Mouse (Mus musculus): Measurements from ENCODE around the gene Cdk2ap1. TPM values are rescaled to one million over a fixed set of nuclear protein-coding genes. Genes with fewer than 3 reads are reported as not detected.
A peak's percentile ranks its signal among the peaks of the same experiment; 100 is the strongest.
"Not testable (repeated sequence)": the region's sequence is repeated elsewhere in the genome, so short reads cannot be mapped to it uniquely, and the experiment has no call there.

The Cdk2ap1 gene
- polyA plus RNA-seq (2011; ENCODE audit: insufficient read depth, insufficient read length, low read depth, missing spikeins): 122 and 125 TPM in 2 replicates

GRCm38 (mm10) chr5:124362982-124363381 is at the start of gene Cdk2ap1:
TSS of gene Cdk2ap1 (minus strand) at chr5:124363082.
- not testable (repeated sequence) for H3K36me3 ChIP-seq (ENCODE audit: control insufficient read depth, insufficient read depth, low read length, poor library complexity, severe bottlenecking); H3K27ac ChIP-seq (ENCODE audit: insufficient read depth, low read length); H3K9me3 ChIP-seq (replicated peaks; ENCODE audit: control insufficient read depth, insufficient read depth, low read length, poor library complexity, severe bottlenecking); H3K4me1 ChIP-seq (ENCODE audit: control insufficient read depth, insufficient read depth, low read length); H3K4me3 ChIP-seq (ENCODE audit: low read depth, low read length); H3K9ac ChIP-seq (ENCODE audit: low read depth, poor library complexity, severe bottlenecking); H3K27me3 ChIP-seq (ENCODE audit: control insufficient read depth, insufficient read depth, low read length, poor library complexity, severe bottlenecking)

GRCm38 (mm10) chr5:124412163-124412562 is 49.3 kb upstream of the Cdk2ap1 start:
- H3K4me1 ChIP-seq (ENCODE audit: control insufficient read depth, insufficient read depth, low read length): no peaks in the 10 kb centered on the region
- no peak overlapping the region for H3K9ac ChIP-seq (ENCODE audit: low read depth, poor library complexity, severe bottlenecking)
- H3K27me3 ChIP-seq (ENCODE audit: control insufficient read depth, insufficient read depth, low read length, poor library complexity, severe bottlenecking): no peaks in the 10 kb centered on the region
- peaks cover 55% of the 10 kb centered on the region for H3K36me3 ChIP-seq (ENCODE audit: control insufficient read depth, insufficient read depth, low read length, poor library complexity, severe bottlenecking)
- no peak overlapping the region for H3K4me3 ChIP-seq (ENCODE audit: low read depth, low read length)
- TF ChIP-seq EP300 (IDR thresholded peaks at IDR 0.05; ENCODE audit: insufficient read depth, low read depth, low read length): no peak
- TF ChIP-seq CTCF (IDR thresholded peaks at IDR 0.05; ENCODE audit: low read depth, low read length): no peak
- H3K27ac ChIP-seq (ENCODE audit: insufficient read depth, low read length): no peak overlapping the region
- no peaks in the 10 kb centered on the region for H3K9me3 ChIP-seq (replicated peaks; ENCODE audit: control insufficient read depth, insufficient read depth, low read length, poor library complexity, severe bottlenecking)

GRCm38 (mm10) chr5:124410808-124411207 is 47.9 kb upstream of the Cdk2ap1 start:
- H3K9ac ChIP-seq (ENCODE audit: low read depth, poor library complexity, severe bottlenecking): no peak overlapping the region
- H3K27ac ChIP-seq (ENCODE audit: insufficient read depth, low read length): no peak overlapping the region
- no peaks in the 10 kb centered on the region for H3K9me3 ChIP-seq (replicated peaks; ENCODE audit: control insufficient read depth, insufficient read depth, low read length, poor library complexity, severe bottlenecking)
- peaks cover 67% of the 10 kb centered on the region for H3K36me3 ChIP-seq (ENCODE audit: control insufficient read depth, insufficient read depth, low read length, poor library complexity, severe bottlenecking)
- H3K4me1 ChIP-seq (ENCODE audit: control insufficient read depth, insufficient read depth, low read length): no peaks in the 10 kb centered on the region
- no peaks in the 10 kb centered on the region for H3K27me3 ChIP-seq (ENCODE audit: control insufficient read depth, insufficient read depth, low read length, poor library complexity, severe bottlenecking)
- TF ChIP-seq EP300 (IDR thresholded peaks at IDR 0.05; ENCODE audit: insufficient read depth, low read depth, low read length): no peak
- TF ChIP-seq CTCF (IDR thresholded peaks at IDR 0.05; ENCODE audit: low read depth, low read length): peak; percentile 18
- H3K4me3 ChIP-seq (ENCODE audit: low read depth, low read length): no peak overlapping the region

- Histone ChIP-seq H3K4me1 (ENCODE audit: control insufficient read depth, insufficient read depth, low read length) (no peaks in the 10 kb centered on the region), H3K27ac (ENCODE audit: insufficient read depth, low read length) (no peak overlapping the region), H3K27me3 (ENCODE audit: control insufficient read depth, insufficient read depth, low read length, poor library complexity, severe bottlenecking) (no peaks in the 10 kb centered on the region), H3K9me3 (replicated peaks; ENCODE audit: control insufficient read depth, insufficient read depth, low read length, poor library complexity, severe bottlenecking) (no peaks in the 10 kb centered on the region), H3K9ac (ENCODE audit: low read depth, poor library complexity, severe bottlenecking) (no peak overlapping the region), H3K36me3 (ENCODE audit: control insufficient read depth, insufficient read depth, low read length, poor library complexity, severe bottlenecking) (peaks cover 77% of the 10 kb centered on the region), H3K4me3 (ENCODE audit: low read depth, low read length) (no peak overlapping the region)
- TF ChIP-seq EP300 (IDR thresholded peaks at IDR 0.05; ENCODE audit: insufficient read depth, low read depth, low read length) (no peak), POLR2A (IDR thresholded peaks at IDR 0.05; ENCODE audit: insufficient read depth, low read length) (no peak), CTCF (IDR thresholded peaks at IDR 0.05; ENCODE audit: low read depth, low read length) (no peak)
These were observed 30.8 kb upstream of the Cdk2ap1 start for GRCm38 (mm10) chr5:124393726-124394125.

GRCm38 (mm10) chr5:124392412-124392811 is 29.5 kb upstream of the Cdk2ap1 start:
- Histone ChIP-seq H3K27ac (ENCODE audit: insufficient read depth, low read length) (no peak overlapping the region), H3K4me1 (ENCODE audit: control insufficient read depth, insufficient read depth, low read length) (no peaks in the 10 kb centered on the region), H3K27me3 (ENCODE audit: control insufficient read depth, insufficient read depth, low read length, poor library complexity, severe bottlenecking) (no peaks in the 10 kb centered on the region), H3K4me3 (ENCODE audit: low read depth, low read length) (no peak overlapping the region), H3K9ac (ENCODE audit: low read depth, poor library complexity, severe bottlenecking) (no peak overlapping the region), H3K36me3 (ENCODE audit: control insufficient read depth, insufficient read depth, low read length, poor library complexity, severe bottlenecking) (peaks cover 78% of the 10 kb centered on the region), H3K9me3 (replicated peaks; ENCODE audit: control insufficient read depth, insufficient read depth, low read length, poor library complexity, severe bottlenecking) (no peaks in the 10 kb centered on the region)
- TF ChIP-seq CTCF (IDR thresholded peaks at IDR 0.05; ENCODE audit: low read depth, low read length) (no peak), EP300 (IDR thresholded peaks at IDR 0.05; ENCODE audit: insufficient read depth, low read depth, low read length) (no peak), POLR2A (IDR thresholded peaks at IDR 0.05; ENCODE audit: insufficient read depth, low read length) (no peak)

GRCm38 (mm10) chr5:124387932-124388331 is 25.1 kb upstream of the Cdk2ap1 start:
- peaks cover 82% of the 10 kb centered on the region for H3K36me3 ChIP-seq (ENCODE audit: control insufficient read depth, insufficient read depth, low read length, poor library complexity, severe bottlenecking)

More at GRCm38 (mm10) chr5:124387932-124388331, 25.1 kb upstream of the Cdk2ap1 start:
- no peak overlapping the region for H3K9ac ChIP-seq (ENCODE audit: low read depth, poor library complexity, severe bottlenecking)
- no peak overlapping the region for H3K4me3 ChIP-seq (ENCODE audit: low read depth, low read length)
- no peaks in the 10 kb centered on the region for H3K4me1 ChIP-seq (ENCODE audit: control insufficient read depth, insufficient read depth, low read length)
- H3K27me3 ChIP-seq (ENCODE audit: control insufficient read depth, insufficient read depth, low read length, poor library complexity, severe bottlenecking): no peaks in the 10 kb centered on the region
- no peak overlapping the region for H3K27ac ChIP-seq (ENCODE audit: insufficient read depth, low read length)
- no peaks in the 10 kb centered on the region for H3K9me3 ChIP-seq (replicated peaks; ENCODE audit: control insufficient read depth, insufficient read depth, low read length, poor library complexity, severe bottlenecking)
- TF ChIP-seq EP300 (IDR thresholded peaks at IDR 0.05; ENCODE audit: insufficient read depth, low read depth, low read length): no peak
- TF ChIP-seq CTCF (IDR thresholded peaks at IDR 0.05; ENCODE audit: low read depth, low read length): no peak
- TF ChIP-seq POLR2A (IDR thresholded peaks at IDR 0.05; ENCODE audit: insufficient read depth, low read length): no peak
